Mouse (Mus musculus): ENCODE measurements around the gene Ddb1. TPM values are rescaled to one million over a fixed set of nuclear protein-coding genes. Genes with fewer than 3 reads are reported as not detected.
A peak's percentile ranks its signal among the peaks of the same experiment; 100 is the strongest.

Gene Ddb1
- polyA plus RNA-seq, 1 experiment from 2014 or later = 245 TPM

DNA sequence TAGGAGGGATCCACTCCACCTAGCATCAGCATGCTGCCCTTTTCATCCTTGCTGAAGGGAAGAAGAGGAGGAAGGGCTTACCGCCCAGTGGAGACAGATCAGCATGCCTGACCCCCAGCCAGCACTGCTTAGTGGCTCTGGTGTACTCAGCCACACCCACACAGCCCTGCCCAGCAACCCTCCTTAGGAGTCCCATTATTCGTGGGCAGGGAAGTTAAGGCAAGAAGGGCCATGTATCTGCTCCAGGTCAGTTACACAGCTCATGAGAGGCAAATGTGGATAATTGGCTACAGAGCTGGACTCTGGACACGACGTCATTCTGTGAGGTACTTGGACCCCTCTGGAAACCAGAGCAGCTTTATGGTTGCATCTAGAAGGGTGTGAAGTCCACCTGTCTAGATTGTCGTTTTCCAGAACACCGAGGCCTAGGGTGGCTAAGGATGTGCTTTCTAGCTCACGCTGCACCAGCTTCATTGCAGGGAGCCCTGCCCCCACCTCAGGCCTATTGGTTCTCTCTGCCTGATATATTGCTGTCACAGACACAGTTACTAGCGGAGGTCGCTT, 66.8 kb downstream of the Ddb1 start:
- Histone ChIP-seq H3K4me1 (replicated peaks) (no peaks in the 10 kb centered on the region; the same call in 1 of the 2 replicates), H3K4me3 (no peak overlapping the region), H3K27me3 (no peaks in the 10 kb centered on the region), H3K36me3 (no peaks in the 10 kb centered on the region), H3K27ac (replicated peaks) (no peak overlapping the region), H3K9me3 (no peaks in the 10 kb centered on the region), H3K9ac (no peak overlapping the region), H3K4me2 (no peak overlapping the region)
- WGBS = 47% methylated on average over 9 of the region's 9 CpGs
- ATAC-seq (ENCODE audit: low read depth) = no peak

DNA sequence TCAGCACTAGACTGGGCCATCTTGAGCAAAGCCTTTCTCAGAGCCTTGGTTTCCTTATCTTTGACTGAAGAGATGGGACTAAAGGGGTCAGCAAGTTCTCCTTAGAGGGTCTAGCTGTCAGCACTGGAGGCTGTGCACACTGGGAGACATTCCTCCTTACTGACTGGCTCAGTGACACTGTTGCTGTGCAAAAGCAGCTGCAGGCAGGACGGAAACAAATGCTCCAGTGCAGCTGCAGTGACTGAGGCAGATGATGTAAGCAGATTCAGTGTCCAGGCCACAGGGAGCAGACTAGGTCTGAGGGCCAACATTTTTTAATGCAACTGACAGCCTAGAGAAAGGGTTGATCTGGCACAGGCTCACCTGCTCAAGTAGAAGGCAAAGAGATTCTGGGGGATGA, 68.1 kb downstream of the Ddb1 start:
- Histone ChIP-seq H3K27ac (replicated peaks) (no peak overlapping the region), H3K27me3 (no peaks in the 10 kb centered on the region), H3K9me3 (no peaks in the 10 kb centered on the region), H3K4me3 (no peak overlapping the region), H3K4me1 (replicated peaks) (no peaks in the 10 kb centered on the region; the same call in 1 of the 2 replicates), H3K9ac (no peak overlapping the region), H3K36me3 (no peaks in the 10 kb centered on the region), H3K4me2 (no peak overlapping the region)
- no peak for ATAC-seq (ENCODE audit: low read depth)
- WGBS = 52% methylated on average over 1 of the region's 1 CpGs

DNA sequence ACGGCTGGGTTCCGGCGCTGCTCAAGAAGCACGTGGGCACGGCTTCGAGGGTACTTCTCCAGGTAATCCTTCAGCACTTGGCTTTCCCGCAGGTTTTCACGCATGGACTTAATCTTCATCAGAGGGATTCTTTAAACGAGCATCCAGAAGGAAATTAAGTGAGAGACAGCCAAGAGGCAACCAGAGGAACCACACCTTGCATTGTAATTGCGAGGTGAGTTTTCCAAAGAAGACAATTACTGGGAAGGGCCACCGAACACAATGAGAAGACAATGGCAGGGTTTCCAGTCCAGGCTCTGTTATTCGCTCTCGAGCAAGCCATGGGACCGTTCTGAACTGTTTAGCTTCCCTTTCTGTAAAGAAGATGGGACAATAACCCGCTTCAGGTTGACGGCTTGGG, 71.5 kb downstream of the Ddb1 start:
- Histone ChIP-seq H3K9ac (no peak overlapping the region), H3K4me2 (no peak overlapping the region), H3K4me1 (replicated peaks) (peaks cover 5% of the 10 kb centered on the region), H3K27me3 (no peaks in the 10 kb centered on the region), H3K9me3 (no peaks in the 10 kb centered on the region), H3K27ac (replicated peaks) (no peak overlapping the region), H3K36me3 (no peaks in the 10 kb centered on the region), H3K4me3 (no peak overlapping the region)
- WGBS = 80% methylated on average over 16 of the region's 16 CpGs
- ATAC-seq (ENCODE audit: low read depth) = no peak

- H3K4me1 ChIP-seq (replicated peaks) = peaks cover 5% of the 10 kb centered on the region; the same call in 1 of the 2 replicates
- H3K27me3 ChIP-seq = no peaks in the 10 kb centered on the region
- H3K9ac ChIP-seq = no peak within 1 kb of the TSS
- H3K27ac ChIP-seq (replicated peaks) = no peak within 1 kb of the TSS
- H3K36me3 ChIP-seq = no peaks in the 10 kb centered on the region
- peak; percentile 76; the same call in 1 of the 2 replicates for ATAC-seq (ENCODE audit: low read depth)
- H3K4me3 ChIP-seq = no peak within 1 kb of the TSS
- H3K9me3 ChIP-seq = no peaks in the 10 kb centered on the region
- no peak within 1 kb of the TSS for H3K4me2 ChIP-seq
- 40% methylated on average over 6 of the region's 6 CpGs for WGBS
Measured at GRCm38 (mm10) chr19:10677915-10678771, 73.0 kb downstream of the Ddb1 start, which contains the start of gene Pga5. Gene Pga5, minus strand, starts transcription at chr19:10678071.

GRCm38 (mm10) chr19:10678772-10679067, 73.6 kb downstream of the Ddb1 start:
- peak; percentile 34; the same call in 1 of the 2 replicates for ATAC-seq (ENCODE audit: low read depth)
- H3K9me3 ChIP-seq = no peaks in the 10 kb centered on the region
- no peak overlapping the region for H3K9ac ChIP-seq
- H3K4me1 ChIP-seq (replicated peaks) = peaks cover 5% of the 10 kb centered on the region; the same call in 1 of the 2 replicates
- H3K27ac ChIP-seq (replicated peaks) = no peak overlapping the region
- H3K4me2 ChIP-seq = no peak overlapping the region
- no peaks in the 10 kb centered on the region for H3K36me3 ChIP-seq
- 68% methylated on average over 1 of the region's 1 CpGs for WGBS
- no peaks in the 10 kb centered on the region for H3K27me3 ChIP-seq
- H3K4me3 ChIP-seq = no peak overlapping the region

Other genes with a start within 250 kb of the Ddb1 start
- gene Syt7, start 216.2 kb upstream of the Ddb1 start, polyA plus RNA-seq (2015; fragmentation: Nextera tagmentation; extraction: Ambion mirVana) = 9.6 and 10.7 TPM in 2 replicates
- gene Lrrc10b, start 147.9 kb upstream of the Ddb1 start, polyA plus RNA-seq (2015; fragmentation: Nextera tagmentation; extraction: Ambion mirVana) = 0.55 and 0.67 TPM in 2 replicates
- 0.18 and 0.22 TPM in 2 replicates for gene Ppp1r32, start 122.4 kb upstream of the Ddb1 start, polyA plus RNA-seq (2015; fragmentation: Nextera tagmentation; extraction: Ambion mirVana)
- 47.3 and 60.1 TPM in 2 replicates for gene Cpsf7, start 80.1 kb upstream of the Ddb1 start, polyA plus RNA-seq (2015; fragmentation: Nextera tagmentation; extraction: Ambion mirVana)
- 72.1 and 77.0 TPM in 2 replicates for gene Sdhaf2, start 79.2 kb upstream of the Ddb1 start, polyA plus RNA-seq (2015; fragmentation: Nextera tagmentation; extraction: Ambion mirVana)
- 51.0 and 51.6 TPM in 2 replicates for gene Tmem216, start 49.1 kb upstream of the Ddb1 start, polyA plus RNA-seq (2015; fragmentation: Nextera tagmentation; extraction: Ambion mirVana)
- gene Cyb561a3, start 28.2 kb upstream of the Ddb1 start, polyA plus RNA-seq (2015; fragmentation: Nextera tagmentation; extraction: Ambion mirVana) = 17.7 and 18.0 TPM in 2 replicates
- gene Tmem138, start 28.0 kb upstream of the Ddb1 start, polyA plus RNA-seq (2015; fragmentation: Nextera tagmentation; extraction: Ambion mirVana) = 34.8 and 38.2 TPM in 2 replicates
- 24.8 and 25.7 TPM in 2 replicates for gene Tkfc, start 327 bp downstream of the Ddb1 start, polyA plus RNA-seq (2015; fragmentation: Nextera tagmentation; extraction: Ambion mirVana)
- gene Vwce, start 28.9 kb downstream of the Ddb1 start, polyA plus RNA-seq (2015; fragmentation: Nextera tagmentation; extraction: Ambion mirVana) = 0.22 and 0.74 TPM in 2 replicates
- gene Pga5, start 72.7 kb downstream of the Ddb1 start, polyA plus RNA-seq (2015; fragmentation: Nextera tagmentation; extraction: Ambion mirVana) = not detected in 2 replicates
- 34.2 and 37.6 TPM in 2 replicates for gene Vps37c, start 83.4 kb downstream of the Ddb1 start, polyA plus RNA-seq (2015; fragmentation: Nextera tagmentation; extraction: Ambion mirVana)
- gene Cd5, start 133.7 kb downstream of the Ddb1 start, polyA plus RNA-seq (2015; fragmentation: Nextera tagmentation; extraction: Ambion mirVana) = 0.54 and 0.58 TPM in 2 replicates
- not detected in 2 replicates for gene Cd6, start 224.7 kb downstream of the Ddb1 start, polyA plus RNA-seq (2015; fragmentation: Nextera tagmentation; extraction: Ambion mirVana)
- 0.12 and 0.33 TPM in 2 replicates for gene Slc15a3, start 234.4 kb downstream of the Ddb1 start, polyA plus RNA-seq (2015; fragmentation: Nextera tagmentation; extraction: Ambion mirVana)

Data from neural tube, embryonic 13.5 days (tissue).